Mouse (Mus musculus) adrenal gland, adult 8-10 months (tissue): ENCODE data around the gene Rnf113a2. TPM values are rescaled to one million over a fixed set of nuclear protein-coding genes. Genes with fewer than 3 reads are reported as not detected.
A peak's percentile ranks its signal among the peaks of the same experiment; 100 is the strongest.

ENCODE experiments used
- DNase-seq: peaks from one replicate; pipeline ENCODE4 v3.0.0; 2022
- total RNA-seq, 4 experiments: library from RNA; stranded (reverse); gene quantifications; 2 replicates each; pipeline ENCODE4 v1.2.4; 2022

Gene Rnf113a2
- total RNA-seq, 4 experiments from 2014 or later, result 15.0 to 19.2 (median 17.6) TPM

DNA sequence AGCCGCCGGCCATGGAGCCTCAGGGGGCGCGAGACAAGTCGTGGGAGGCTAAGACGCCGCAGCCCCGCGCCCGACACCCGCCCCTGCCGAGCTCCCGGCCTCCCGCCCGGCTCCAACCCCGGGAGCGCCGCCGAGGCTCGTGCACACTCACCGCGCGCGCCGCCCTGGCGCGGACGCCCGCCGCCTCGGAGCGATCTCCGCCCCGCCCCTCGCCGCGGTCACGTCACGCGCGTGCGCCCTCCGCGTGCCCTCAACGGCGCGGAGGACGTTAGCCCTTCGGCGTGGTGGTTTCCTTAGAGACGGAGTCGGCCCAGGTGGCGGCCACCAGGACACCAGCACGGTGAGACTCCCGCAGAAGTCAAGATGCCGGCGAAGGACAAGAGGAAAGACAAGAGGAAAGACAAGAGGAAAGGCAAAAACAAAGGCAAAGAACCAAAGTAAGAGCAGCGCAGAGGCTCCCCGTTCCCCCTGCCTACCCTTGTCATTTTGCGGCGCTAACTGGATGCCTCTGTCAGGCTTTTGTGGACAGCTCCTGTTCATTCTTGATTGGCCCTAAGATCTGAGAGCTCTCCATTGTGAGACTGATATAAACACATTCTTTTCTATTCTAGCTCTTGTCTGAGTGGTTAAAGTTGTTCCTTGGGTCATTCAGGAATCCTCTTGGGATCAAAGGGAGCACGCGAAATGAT, 8.0 kb upstream of the Rnf113a2 start, which contains the start of the genes Entpd5 and Bbof1:
Entpd5 (minus strand) TSS at position 211 of the 689 bp plus-strand sequence.
Bbof1 (plus strand) TSS at position 253 of the 689 bp plus-strand sequence.
- peak; percentile 80 for DNase-seq

DNA sequence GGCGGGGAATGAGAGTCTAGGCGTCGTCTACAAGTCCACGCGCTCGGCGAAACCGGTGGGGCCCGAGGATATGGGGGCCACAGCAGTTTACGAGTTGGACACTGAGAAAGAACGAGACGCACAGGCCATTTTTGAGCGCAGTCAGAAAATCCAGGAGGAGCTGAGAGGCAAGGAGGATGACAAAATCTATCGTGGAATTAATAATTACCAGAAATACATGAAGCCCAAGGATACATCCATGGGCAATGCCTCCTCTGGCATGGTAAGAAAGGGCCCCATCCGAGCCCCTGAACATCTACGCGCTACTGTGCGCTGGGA, 568 bp downstream of the Rnf113a2 start:
- no peak for DNase-seq

DNA sequence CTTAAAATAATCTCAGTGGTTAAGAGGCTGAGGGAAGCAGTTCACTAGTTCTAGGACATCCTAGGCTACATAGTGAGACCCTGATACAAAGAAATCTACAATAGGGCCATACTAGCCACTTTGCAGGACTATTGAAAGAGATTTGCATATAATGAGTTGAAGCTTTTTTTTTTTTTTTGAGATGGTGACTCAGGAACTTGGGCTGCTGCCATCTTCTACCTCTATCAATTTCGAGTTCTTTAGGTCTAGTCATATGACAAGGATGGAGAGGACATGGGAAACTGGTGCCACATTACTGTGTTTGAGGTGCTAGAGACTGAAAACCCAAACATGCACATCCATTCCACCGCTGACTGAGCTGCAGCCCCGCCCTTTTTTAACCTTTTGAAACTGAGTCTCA, 7.0 kb downstream of the Rnf113a2 start:
- DNase-seq, result no peak

DNA sequence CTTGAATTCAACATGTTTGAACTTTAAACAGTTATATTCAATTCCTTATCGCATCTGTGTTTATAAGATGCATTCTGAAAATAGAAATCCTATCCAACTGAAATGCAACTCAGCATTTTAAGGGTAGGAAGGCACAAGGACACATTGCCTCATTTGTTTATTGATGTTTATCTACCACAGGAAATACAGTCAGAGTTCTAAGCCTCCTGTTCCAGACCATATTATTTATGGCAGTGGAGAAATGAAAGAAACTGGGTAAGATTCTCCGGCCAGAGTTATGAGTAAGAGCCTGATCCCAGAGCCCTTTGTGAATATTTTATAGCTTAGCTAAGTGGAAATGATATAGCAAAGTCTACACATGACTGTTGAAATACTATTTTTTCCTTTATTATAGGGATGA, 12.8 kb downstream of the Rnf113a2 start:
- no peak for DNase-seq

DNA sequence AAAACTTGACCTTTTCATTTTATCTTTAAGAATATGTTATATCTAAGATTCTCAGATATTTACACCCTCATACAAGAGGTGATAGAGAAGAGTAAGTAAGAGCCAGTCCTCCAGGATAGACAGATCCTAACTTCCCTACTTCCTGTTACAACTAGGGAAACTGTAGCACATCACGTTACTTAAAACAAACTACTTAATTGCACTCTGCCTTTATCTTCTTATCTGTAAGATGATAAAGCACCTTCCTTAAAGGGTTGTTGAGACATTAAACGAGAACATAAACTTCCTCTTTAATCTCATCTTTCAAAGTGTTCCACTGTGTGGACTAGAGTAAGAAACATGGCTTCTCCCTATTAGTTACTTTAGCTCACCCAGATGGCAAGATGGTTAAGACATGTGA, 21.7 kb downstream of the Rnf113a2 start:
- DNase-seq, result no peak

DNA sequence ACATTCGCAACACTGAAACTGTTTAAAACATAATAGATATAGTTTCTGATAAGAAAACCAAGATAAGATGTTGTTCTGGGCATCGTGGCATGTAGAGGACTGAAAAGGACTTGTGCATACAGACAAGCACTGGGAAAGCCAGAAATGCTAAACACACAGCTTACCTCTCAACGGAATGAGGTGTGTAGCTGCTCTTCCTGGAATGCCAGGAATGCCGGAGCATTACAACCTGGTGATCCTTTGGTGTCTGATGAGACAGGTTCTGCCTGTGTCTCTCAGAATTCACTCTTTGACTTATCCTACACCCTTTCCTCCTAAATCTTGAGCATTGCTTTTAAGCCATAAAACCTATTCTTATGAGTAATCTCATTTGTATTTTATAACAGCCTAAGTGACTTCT, 25.5 kb downstream of the Rnf113a2 start:
- no peak for DNase-seq

DNA sequence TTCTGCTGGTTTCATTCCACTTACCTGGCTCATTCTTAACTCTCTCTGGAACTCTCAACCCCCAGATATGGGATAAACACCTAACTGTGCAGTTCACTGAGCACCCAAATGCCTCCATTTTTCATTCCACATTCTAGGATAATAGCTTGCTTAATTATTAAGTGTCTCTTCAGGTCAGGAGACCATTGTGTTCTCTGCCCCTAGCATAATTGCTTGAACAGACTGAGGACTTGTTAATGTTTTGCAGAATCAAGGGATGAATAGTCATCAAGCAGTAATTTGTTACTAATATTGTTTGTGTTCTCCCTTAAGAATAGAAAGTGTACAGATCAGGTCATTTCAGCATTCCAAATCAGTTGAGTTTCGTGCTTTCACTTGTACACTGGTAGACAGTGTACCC, 30.4 kb downstream of the Rnf113a2 start:
- DNase-seq, result no peak

DNA sequence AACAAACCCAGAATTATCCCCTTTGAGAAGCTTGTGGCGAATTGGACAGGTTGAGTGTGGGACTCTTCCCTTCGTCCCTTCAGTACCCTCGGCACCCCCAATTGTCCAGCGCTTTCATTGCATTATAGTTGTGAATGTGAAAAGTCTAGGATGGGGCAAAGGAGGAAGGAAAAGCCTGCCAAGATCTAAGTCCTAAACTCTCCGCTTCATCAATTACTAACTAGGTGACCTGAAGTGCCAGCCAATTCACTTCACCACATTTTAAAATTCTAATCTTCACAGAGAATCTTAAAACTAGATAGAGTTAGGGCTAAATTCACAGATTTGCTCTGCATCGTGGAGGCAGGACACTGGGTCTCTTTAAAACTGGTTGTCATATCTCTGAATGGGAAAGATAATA, 31.2 kb downstream of the Rnf113a2 start:
- DNase-seq, result no peak

DNA sequence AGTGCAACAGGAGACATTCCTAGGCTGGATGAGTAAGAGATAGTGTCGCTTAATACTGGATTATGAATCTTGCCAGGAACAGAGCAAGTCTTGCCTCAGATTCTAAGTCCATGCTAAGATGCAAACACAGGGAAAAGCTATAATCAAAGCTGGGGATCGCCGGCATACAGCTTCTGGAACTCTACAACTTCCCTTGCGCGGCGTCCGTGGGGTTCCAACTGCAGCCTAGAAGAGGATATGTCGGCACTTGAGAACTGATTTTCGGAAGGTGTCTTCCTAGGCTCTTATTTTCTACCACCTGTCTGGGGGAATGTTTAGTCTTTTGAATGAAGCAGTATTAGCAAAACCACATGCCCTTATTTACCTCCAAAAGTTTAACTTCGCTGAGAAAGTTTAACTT, 32.9 kb downstream of the Rnf113a2 start:
- DNase-seq, result no peak

DNA sequence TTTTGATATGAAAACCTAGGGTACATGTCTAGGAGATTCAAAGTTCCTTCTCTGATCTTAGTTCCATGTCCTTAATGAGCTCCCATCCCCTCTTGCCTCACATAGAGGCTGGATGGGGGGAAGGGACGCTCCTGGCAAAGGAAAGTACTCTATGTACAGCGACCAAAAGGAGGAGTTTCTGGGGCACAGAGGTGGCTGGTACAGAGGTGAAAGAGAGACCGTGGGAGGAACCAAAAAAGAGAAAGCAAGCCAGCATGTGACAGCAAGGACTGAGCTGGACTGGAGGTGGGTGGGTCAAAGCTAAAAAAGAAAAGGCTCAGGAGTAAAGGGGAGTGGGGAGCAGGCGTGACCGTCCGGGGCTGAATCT, 33.3 kb downstream of the Rnf113a2 start:
- no peak for DNase-seq

DNA sequence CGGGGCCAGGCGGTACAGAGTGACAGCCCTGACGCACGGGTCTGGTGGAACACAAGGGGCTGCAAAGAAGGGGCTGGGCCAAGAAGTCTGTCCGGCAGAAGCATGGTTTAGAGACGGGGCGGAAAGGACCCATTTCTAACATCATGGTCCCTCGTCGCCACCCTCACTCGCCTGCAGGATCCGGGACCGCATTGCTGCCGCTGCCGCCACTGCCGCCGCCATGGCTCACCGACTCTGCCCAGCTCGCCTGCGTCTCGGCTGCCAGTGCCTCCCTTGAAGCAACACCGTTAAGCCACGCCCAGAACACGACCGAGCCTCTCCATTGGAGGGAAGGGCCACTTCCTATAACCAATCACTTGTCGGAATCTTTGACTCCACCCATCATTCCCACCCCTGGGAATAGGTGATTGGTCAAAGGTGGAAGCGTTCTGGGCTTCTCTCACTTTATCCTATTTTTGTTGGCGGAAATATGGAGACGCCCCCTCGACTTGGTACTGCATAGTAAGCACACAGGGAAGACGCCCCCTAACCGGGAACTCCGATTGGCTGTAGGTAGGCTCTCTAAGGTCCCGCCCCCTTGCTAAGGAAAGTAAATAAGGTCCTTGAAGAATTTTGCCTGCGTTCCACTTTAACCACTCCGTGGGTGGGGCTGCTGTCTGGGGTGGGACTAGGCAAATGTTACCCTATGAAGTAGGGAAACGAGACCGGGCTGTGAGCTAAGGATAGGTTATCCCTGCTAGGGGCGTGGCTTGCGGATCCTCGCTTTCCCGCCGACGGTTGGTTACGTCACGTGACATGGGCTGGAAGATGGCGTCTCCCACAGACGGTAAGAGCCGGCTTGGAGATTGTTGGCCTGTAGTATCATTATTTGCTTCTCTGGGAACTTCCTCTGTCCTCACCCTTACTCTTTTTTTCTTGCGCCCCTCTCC, 34.0 kb downstream of the Rnf113a2 start, which contains the start of the genes Aldh6a1 and Lin52:
Aldh6a1 (minus strand) TSS at position 287 of the 929 bp plus-strand sequence.
Lin52 (plus strand) TSS at position 705 of the 929 bp plus-strand sequence.
- peak; percentile 99 for DNase-seq

DNA sequence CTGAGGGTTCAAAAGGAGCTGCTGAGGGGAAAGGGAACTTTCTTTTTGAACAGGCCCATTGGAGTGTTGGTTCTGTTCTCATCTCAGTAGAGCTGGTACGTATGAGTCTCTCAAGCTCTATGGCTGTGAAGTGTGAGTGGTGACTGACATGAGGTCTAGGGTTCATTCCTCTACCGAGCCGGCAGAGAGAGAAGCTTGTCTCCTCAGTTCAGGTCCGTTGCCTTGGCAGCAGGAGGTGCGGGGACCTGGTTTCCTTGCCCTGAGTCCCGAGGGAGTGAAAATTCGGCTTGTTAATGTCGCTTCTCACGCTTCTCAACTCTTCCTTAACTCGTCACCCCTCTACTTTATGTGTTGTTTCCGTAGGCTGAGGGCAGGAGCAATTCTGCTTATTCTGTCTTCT, 34.8 kb downstream of the Rnf113a2 start:
- peak; percentile 14 for DNase-seq

DNA sequence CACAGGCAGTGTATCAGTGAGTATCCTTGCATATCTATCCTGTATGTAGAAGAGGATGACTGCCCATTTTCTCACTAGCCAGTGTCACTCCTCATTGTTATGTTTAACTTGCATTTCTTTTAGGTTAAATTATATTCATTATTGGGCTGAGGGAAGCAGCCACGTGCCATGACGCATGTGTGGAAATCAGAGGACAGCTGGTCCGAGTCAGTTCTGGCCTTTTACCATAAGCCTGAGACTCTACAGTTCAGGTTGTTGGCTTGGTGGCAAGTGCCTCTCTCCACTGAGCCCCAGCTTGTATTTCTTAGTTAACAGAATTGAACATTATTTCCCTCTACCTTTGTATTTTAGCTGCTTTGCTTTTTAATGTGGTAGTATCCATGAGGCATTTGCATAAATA, 39.9 kb downstream of the Rnf113a2 start:
- DNase-seq, result no peak

DNA sequence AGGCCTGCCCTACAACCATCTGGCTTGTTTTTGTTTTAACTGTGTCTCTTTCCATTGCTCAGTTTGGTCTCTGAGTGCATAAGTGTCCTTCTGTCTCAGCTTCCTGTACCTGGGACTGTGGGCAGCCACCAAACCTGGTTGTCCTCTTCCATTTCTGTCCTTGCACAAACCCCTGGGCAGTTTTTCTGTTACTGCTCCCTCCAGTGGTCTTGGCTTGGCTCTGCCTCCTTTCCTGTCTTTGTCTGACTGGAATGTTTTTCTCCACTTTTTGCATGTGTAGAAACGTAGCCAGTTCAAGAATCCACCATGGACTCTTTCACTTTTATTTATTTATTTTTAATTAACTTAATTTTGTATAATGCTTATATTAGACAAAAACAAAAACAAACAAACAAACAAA, 42.8 kb downstream of the Rnf113a2 start:
- DNase-seq, result no peak

DNA sequence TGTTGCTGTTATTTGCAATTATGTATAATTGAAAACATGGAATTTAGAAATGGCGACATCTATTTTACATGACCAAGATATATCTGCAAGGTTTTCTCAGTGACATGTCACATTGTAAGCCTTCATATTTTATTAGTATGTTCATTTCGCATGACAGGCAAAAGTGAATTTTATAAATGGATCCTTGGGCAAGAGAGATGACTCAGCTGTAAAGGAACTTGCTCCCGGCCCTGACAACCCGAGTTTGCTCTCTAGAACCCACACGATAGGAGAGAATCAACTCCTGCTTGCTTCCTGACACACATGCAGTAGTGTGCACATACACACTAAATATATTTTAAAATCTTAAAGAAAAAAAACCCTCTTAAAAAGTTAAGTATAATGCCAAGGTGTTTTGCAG, 44.4 kb downstream of the Rnf113a2 start:
- no peak for DNase-seq

DNA sequence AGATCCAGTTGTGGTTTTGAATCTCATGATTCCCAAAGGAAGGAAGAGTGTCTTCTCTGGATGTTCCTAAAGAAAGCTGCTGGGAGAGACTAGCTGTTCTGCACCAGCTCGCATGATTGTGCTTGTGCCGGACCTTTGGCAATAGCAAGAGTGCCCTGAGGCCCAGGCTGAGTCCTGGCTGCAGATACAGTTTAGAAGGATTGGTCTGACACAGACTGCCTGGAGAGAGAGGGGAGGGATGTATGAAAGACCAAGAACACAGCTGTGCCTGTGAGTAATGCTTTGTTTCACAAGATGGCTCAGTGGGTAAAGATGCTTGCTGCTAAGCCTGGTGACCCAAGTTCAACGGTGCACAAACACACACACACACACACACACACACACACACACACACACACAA, 45.9 kb downstream of the Rnf113a2 start:
- DNase-seq, result no peak

Other genes starting within 250 kb of the Rnf113a2 start
- gene Elmsan1, start 198.3 kb upstream of the Rnf113a2 start, total RNA-seq, result 10 to 100 TPM; 21.2 to 31.2 (median 27.3) TPM
- gene Ptgr2, start 132.0 kb upstream of the Rnf113a2 start, total RNA-seq, result 10 to 100 TPM; 58.2 to 83.0 (median 73.1) TPM
- gene Zfp410, start 100.3 kb upstream of the Rnf113a2 start, total RNA-seq, result 10 to 100 TPM; 30.6 to 50.0 (median 36.0) TPM
- 10 to 100 TPM; 35.6 to 54.7 (median 43.9) TPM for gene Coq6, start 55.5 kb upstream of the Rnf113a2 start, total RNA-seq
- 1 to 10 TPM; 2.3 to 3.9 (median 3.3) TPM for gene Fam161b, start 55.4 kb upstream of the Rnf113a2 start, total RNA-seq
- 100 to 1,000 TPM; 101 to 157 (median 123) TPM for gene Entpd5, start 8.2 kb upstream of the Rnf113a2 start, total RNA-seq
- gene Bbof1, start 8.1 kb upstream of the Rnf113a2 start, total RNA-seq, result 1 to 10 TPM; 1.2 to 3.5 (median 2.0) TPM
- 100 to 1,000 TPM; 125 to 228 (median 171) TPM for gene Aldh6a1, start 33.8 kb downstream of the Rnf113a2 start, total RNA-seq
- 10 to 100 TPM; 17.8 to 21.3 (median 19.6) TPM for gene Lin52, start 34.2 kb downstream of the Rnf113a2 start, total RNA-seq
- under 1 TPM in 1 of 4 experiments, not detected in 3; 0.08 TPM for gene Vsx2, start 152.6 kb downstream of the Rnf113a2 start, total RNA-seq
- gene Abcd4, start 200.2 kb downstream of the Rnf113a2 start, total RNA-seq, result 10 to 100 TPM; 10.9 to 16.3 (median 13.8) TPM
- not detected for gene Vrtn, start 223.8 kb downstream of the Rnf113a2 start, total RNA-seq